Mouse (Mus musculus) limb, embryonic 15.5 days (tissue): Measurements from ENCODE around the gene Omd. TPM values are rescaled to one million over a fixed set of nuclear protein-coding genes. Genes with fewer than 3 reads are reported as not detected.

Experiments
- ATAC-seq: fragments of 200-750 bp; cut with Nextera tagmentation; 2 replicates; pipeline ENCODE4 v1.8.0; 2017; ENCODE audit warnings: low read depth, moderate TSS enrichment; ENCODE audit not compliant: insufficient number of reproducible peaks, low FRiP score, low TSS enrichment
- H3K27ac ChIP-seq: fragments of 300-500 bp; sonication (generic); 2 replicates; pipeline ENCODE4 v1.5.1; 2015; ENCODE audit warnings: moderate library complexity, mild to moderate bottlenecking, inconsistent platforms
- H3K27me3 ChIP-seq: fragments of 300-500 bp; sonication (generic); 2 replicates; pipeline ENCODE4 v1.6.1; 2015; ENCODE audit warnings: inconsistent platforms
- H3K36me3 ChIP-seq: fragments of 300-500 bp; sonication (generic); 2 replicates; pipeline ENCODE4 v1.6.1; 2015; ENCODE audit warnings: inconsistent platforms
- H3K4me1 ChIP-seq: fragments of 300-500 bp; sonication (generic); 2 replicates; pipeline ENCODE4 v1.6.1; 2015; ENCODE audit warnings: inconsistent platforms
- H3K4me2 ChIP-seq: fragments of 300-500 bp; sonication (generic); 2 replicates; pipeline ENCODE4 v1.6.1; 2015; ENCODE audit warnings: mild to moderate bottlenecking, inconsistent platforms
- H3K4me3 ChIP-seq: fragments of 300-500 bp; sonication (generic); 2 replicates; pipeline ENCODE4 v1.5.1; 2015; ENCODE audit warnings: mild to moderate bottlenecking, inconsistent platforms
- H3K9ac ChIP-seq: fragments of 300-500 bp; sonication (generic); 2 replicates; pipeline ENCODE4 v1.6.1; 2015; ENCODE audit warnings: inconsistent platforms
- H3K9me3 ChIP-seq: fragments of 300-500 bp; sonication (generic); 2 replicates; pipeline ENCODE4 v1.6.1; 2016; ENCODE audit warnings: inconsistent platforms
- WGBS: fragments of 180-500 bp; shearing (Covaris S2); methylation state at CpG from one replicate; pipeline ENCODE4 v1.1.7; 2015; 5-methylcytosine and 5-hydroxymethylcytosine counted together
- polyA plus RNA-seq: library from polyadenylated mRNA; unstranded; fragments of >200 nt; fragmentation: Nextera tagmentation; extraction: Ambion mirVana; gene quantifications from 2 replicates; pipeline ENCODE4 v1.2.1, GENCODE M21; 2015

Gene Omd
- polyA plus RNA-seq, 1 experiment from 2014 or later, result 16.9 TPM

DNA sequence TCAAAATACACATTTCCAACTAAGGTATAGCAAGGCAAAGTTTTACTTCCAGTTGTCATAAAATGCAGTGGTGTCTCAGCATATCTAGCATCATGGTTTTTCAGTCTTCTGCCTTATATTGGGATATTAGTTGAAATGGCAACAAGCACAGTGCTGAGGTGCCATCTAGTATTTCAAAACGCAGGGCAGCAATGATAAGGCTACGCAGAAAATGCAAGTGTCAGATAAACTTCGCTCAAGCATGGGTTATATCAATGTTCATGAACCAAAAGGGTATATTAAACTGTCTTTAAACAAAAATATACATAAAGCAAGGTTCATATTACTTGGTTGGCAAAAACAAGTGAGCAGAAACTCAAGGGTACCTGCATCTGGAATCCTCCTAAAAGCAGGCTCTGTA lies 34.8 kb downstream of the Omd start:
- 93% methylated on average over 3 of the region's 3 CpGs for WGBS

GRCm38 (mm10) chr13:49618365-49618764 lies 36.1 kb downstream of the Omd start:
- no peak overlapping the region for H3K4me2 ChIP-seq
- 0 out of 2 replicates have a peak, but pooled peaks cover 4% of the 10 kb centered on the region for H3K4me1 ChIP-seq
- no peaks in the 10 kb centered on the region for H3K9me3 ChIP-seq
- H3K27ac ChIP-seq, result no peak overlapping the region
- H3K27me3 ChIP-seq, result no peaks in the 10 kb centered on the region
- no peak overlapping the region for H3K9ac ChIP-seq
- peaks cover 32% of the 10 kb centered on the region for H3K36me3 ChIP-seq
- ATAC-seq, result no peak
- H3K4me3 ChIP-seq, result no peak overlapping the region

More for the DNA sequence above, 34.8 kb downstream of the Omd start:
- H3K9ac ChIP-seq, result no peak overlapping the region
- H3K9me3 ChIP-seq, result no peaks in the 10 kb centered on the region
- H3K36me3 ChIP-seq, result peaks cover 29% of the 10 kb centered on the region
- H3K27me3 ChIP-seq, result no peaks in the 10 kb centered on the region
- 0 out of 2 replicates have a peak, but pooled peaks cover 4% of the 10 kb centered on the region for H3K4me1 ChIP-seq
- no peak overlapping the region for H3K4me2 ChIP-seq
- ATAC-seq, result no peak
- H3K27ac ChIP-seq, result no peak overlapping the region
- H3K4me3 ChIP-seq, result no peak overlapping the region

GRCm38 (mm10) chr13:49623216-49623615 lies 41.0 kb downstream of the Omd start:
- Histone ChIP-seq H3K9ac (no peak overlapping the region), H3K4me3 (no peak overlapping the region), H3K27me3 (no peaks in the 10 kb centered on the region), H3K9me3 (no peaks in the 10 kb centered on the region), H3K36me3 (peaks cover 21% of the 10 kb centered on the region), H3K4me2 (no peak overlapping the region), H3K27ac (no peak overlapping the region), H3K4me1 (no peaks in the 10 kb centered on the region)
- 79% methylated on average over 1 of the region's 1 CpGs for WGBS
- no peak for ATAC-seq

GRCm38 (mm10) chr13:49628167-49628566 lies 45.9 kb downstream of the Omd start:
- Histone ChIP-seq H3K27ac (no peak overlapping the region), H3K4me1 (no peaks in the 10 kb centered on the region), H3K4me2 (no peak overlapping the region), H3K9ac (no peak overlapping the region), H3K9me3 (no peaks in the 10 kb centered on the region), H3K4me3 (no peak overlapping the region), H3K27me3 (no peaks in the 10 kb centered on the region), H3K36me3 (0 out of 2 replicates have a peak, but pooled peaks cover 2% of the 10 kb centered on the region)
- no peak for ATAC-seq

DNA sequence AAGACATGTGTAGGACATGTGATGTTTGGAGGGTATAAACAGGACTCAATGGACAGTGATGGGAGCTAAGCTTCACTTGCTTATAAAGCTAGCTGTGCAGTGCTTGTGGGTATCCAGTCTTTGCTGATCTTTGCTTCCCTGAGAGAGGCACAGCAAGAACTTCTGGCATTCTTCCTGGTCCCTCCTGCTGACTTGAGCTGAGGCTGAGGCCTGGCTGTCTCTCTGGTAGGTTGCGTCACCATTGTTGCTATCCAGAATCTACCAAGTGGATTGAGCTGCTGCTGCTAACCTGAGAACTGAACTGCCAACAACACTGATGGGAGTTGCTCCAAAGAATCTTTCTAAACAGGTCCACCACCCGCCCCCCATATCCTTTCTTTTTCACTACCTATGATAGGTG lies 46.8 kb downstream of the Omd start:
- ATAC-seq, result no peak
- Histone ChIP-seq H3K36me3 (no peaks in the 10 kb centered on the region), H3K9me3 (no peaks in the 10 kb centered on the region), H3K9ac (no peak overlapping the region), H3K27ac (0 out of 2 replicates have a peak overlapping the region, but pooled peaks have one; percentile 17), H3K4me1 (no peaks in the 10 kb centered on the region), H3K4me2 (no peak overlapping the region), H3K4me3 (no peak overlapping the region), H3K27me3 (no peaks in the 10 kb centered on the region)
- WGBS, result 87% methylated on average over 2 of the region's 2 CpGs

GRCm38 (mm10) chr13:49639965-49640364 lies 57.7 kb downstream of the Omd start:
- Histone ChIP-seq H3K9ac (no peak overlapping the region), H3K36me3 (no peaks in the 10 kb centered on the region), H3K4me2 (no peak overlapping the region), H3K27me3 (no peaks in the 10 kb centered on the region), H3K27ac (no peak overlapping the region), H3K9me3 (no peaks in the 10 kb centered on the region), H3K4me1 (0 out of 2 replicates have a peak, but pooled peaks cover 3% of the 10 kb centered on the region), H3K4me3 (no peak overlapping the region)
- no peak for ATAC-seq
- WGBS, result 92% methylated on average over 2 of the region's 2 CpGs

Other genes starting within 250 kb of the Omd start
- 41.1 and 42.0 TPM in 2 replicates for gene Bicd2, start 240.9 kb upstream of the Omd start, polyA plus RNA-seq
- gene Ippk, start 161.2 kb upstream of the Omd start, polyA plus RNA-seq, result 14.2 and 14.7 TPM in 2 replicates
- gene Tes3-ps, start 89.1 kb upstream of the Omd start, polyA plus RNA-seq, result 0.72 and 0.88 TPM in 2 replicates
- 4.0 and 7.2 TPM in 2 replicates for gene Ecm2, start 77.7 kb upstream of the Omd start, polyA plus RNA-seq
- gene Aspn, start 38.0 kb upstream of the Omd start, polyA plus RNA-seq, result 159 and 242 TPM in 2 replicates
- 324 and 326 TPM in 2 replicates for gene Ogn, start 25.6 kb downstream of the Omd start, polyA plus RNA-seq
- gene Cenpp, start 70.3 kb downstream of the Omd start, polyA plus RNA-seq, result 19.5 and 21.5 TPM in 2 replicates
- gene Nol8, start 70.6 kb downstream of the Omd start, polyA plus RNA-seq, result 13.6 and 14.6 TPM in 2 replicates
- 65.3 and 68.2 TPM in 2 replicates for gene Iars, start 99.6 kb downstream of the Omd start, polyA plus RNA-seq
- gene Gm30302, start 216.5 kb downstream of the Omd start, polyA plus RNA-seq, result not detected in 2 replicates